Mouse (Mus musculus): ENCODE results near the gene Usp33. TPM values are rescaled to one million over a fixed set of nuclear protein-coding genes. Genes with fewer than 3 reads are reported as not detected.

The Usp33 gene
- total and polyA plus RNA-seq, 2 experiments from 2014 or later = 70.7 to 83.3 TPM

DNA sequence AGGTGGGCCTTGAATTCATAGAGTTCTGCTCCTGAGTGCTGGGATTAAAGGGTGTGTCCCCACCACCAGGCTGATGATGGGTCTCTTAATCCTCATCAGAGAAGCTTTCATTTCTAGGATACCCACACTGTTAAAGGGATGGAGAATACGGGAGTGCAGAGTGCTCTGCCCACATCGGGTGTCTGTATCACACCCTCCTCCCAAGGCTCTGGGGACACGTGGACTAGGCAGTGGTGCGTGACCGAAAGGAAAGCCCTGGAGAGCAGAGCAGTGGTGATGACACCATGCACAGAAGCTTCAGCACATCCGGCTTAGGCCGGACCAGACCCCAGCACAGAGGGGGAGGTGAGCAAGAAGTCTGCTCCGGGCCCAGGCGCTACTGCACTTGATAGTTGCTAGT lies 10.5 kb downstream of the Usp33 start:
- TF ChIP-seq CTCF (IDR thresholded peaks at IDR 0.05) = no peak
- DNase-seq (ENCODE audit: low spot score) (no peak), ATAC-seq (ENCODE audit: low FRiP score) (no peak)
- Histone ChIP-seq H3K27me3 (ENCODE audit: insufficient read depth, low read length) (no peaks in the 10 kb centered on the region), H3K9ac (replicated peaks; ENCODE audit: low read length, poor library complexity, severe bottlenecking) (no peak overlapping the region), H3K4me3 (ENCODE audit: low read depth, low read length) (no peak overlapping the region), H3K27ac (ENCODE audit: low read depth, low read length) (no peak overlapping the region), H3K9me3 (ENCODE audit: low read length) (no peaks in the 10 kb centered on the region), H3K4me2 (ENCODE audit: low read depth, low read length, poor library complexity, severe bottlenecking) (no peak overlapping the region), H3K4me1 (ENCODE audit: insufficient read depth, low read length) (no peaks in the 10 kb centered on the region), H3K36me3 (ENCODE audit: insufficient read depth, low read length) (peaks cover 26% of the 10 kb centered on the region; the same call in 1 of the 2 replicates)
- WGBS = 78% methylated on average over 9 of the region's 9 CpGs

DNA sequence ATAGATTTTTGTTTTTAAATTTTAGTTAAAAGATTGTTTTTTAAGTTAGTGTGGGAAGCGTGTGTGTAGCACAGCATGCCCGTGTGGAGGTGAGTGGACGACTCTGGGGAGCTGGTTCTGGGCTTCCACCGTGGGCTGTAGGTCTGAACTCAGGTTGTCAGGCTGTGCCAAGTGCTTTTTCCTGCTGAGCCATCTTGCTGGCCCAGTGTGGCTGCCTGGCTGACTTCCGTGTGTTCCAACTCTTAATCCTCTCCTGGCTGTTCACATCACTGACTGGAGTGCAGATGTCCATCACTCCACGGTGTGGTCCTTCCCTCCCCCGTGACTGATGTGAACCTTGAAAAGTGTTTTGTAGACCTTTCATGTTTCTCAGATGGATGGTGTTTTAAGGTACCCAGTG lies 12.9 kb downstream of the Usp33 start:
- Histone ChIP-seq H3K4me2 (ENCODE audit: low read depth, low read length, poor library complexity, severe bottlenecking) (no peak overlapping the region), H3K4me3 (ENCODE audit: low read depth, low read length) (no peak overlapping the region), H3K27me3 (ENCODE audit: insufficient read depth, low read length) (no peaks in the 10 kb centered on the region), H3K27ac (ENCODE audit: low read depth, low read length) (no peak overlapping the region), H3K9ac (replicated peaks; ENCODE audit: low read length, poor library complexity, severe bottlenecking) (no peak overlapping the region), H3K9me3 (ENCODE audit: low read length) (no peaks in the 10 kb centered on the region), H3K4me1 (ENCODE audit: insufficient read depth, low read length) (no peaks in the 10 kb centered on the region), H3K36me3 (ENCODE audit: insufficient read depth, low read length) (peaks cover 38% of the 10 kb centered on the region)
- WGBS = 77% methylated on average over 7 of the region's 7 CpGs
- ATAC-seq (ENCODE audit: low FRiP score) = no peak
- no peak for DNase-seq (ENCODE audit: low spot score)
- TF ChIP-seq CTCF (IDR thresholded peaks at IDR 0.05) = no peak

DNA sequence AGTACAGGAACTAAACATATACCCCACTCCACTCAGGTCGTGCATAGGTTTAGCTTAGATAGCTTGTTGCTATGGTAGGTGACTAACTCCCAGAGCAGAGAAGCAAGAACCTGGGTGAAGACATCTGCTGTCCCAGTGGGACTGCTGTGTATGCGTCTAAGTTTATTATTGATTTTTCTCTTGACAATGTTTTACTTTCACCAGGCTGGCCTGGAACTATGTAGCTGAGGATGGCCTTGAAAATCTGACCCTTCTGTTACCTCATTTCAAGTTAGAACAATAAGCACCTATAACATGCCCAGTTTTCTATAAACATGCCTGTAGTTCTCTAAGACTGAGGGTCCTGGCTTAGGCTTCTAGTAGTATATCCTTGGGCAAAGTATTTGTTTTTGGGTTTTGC lies 17.9 kb downstream of the Usp33 start:
- ATAC-seq (ENCODE audit: low FRiP score) (no peak), DNase-seq (ENCODE audit: low spot score) (no peak)
- Histone ChIP-seq H3K27ac (ENCODE audit: low read depth, low read length) (no peak overlapping the region), H3K27me3 (ENCODE audit: insufficient read depth, low read length) (no peaks in the 10 kb centered on the region), H3K4me3 (ENCODE audit: low read depth, low read length) (no peak overlapping the region), H3K9me3 (ENCODE audit: low read length) (no peaks in the 10 kb centered on the region), H3K4me1 (ENCODE audit: insufficient read depth, low read length) (no peaks in the 10 kb centered on the region), H3K4me2 (ENCODE audit: low read depth, low read length, poor library complexity, severe bottlenecking) (no peak overlapping the region), H3K9ac (replicated peaks; ENCODE audit: low read length, poor library complexity, severe bottlenecking) (no peak overlapping the region), H3K36me3 (ENCODE audit: insufficient read depth, low read length) (peaks cover 57% of the 10 kb centered on the region)
- WGBS = 90% methylated on average over 2 of the region's 2 CpGs
- TF ChIP-seq CTCF (IDR thresholded peaks at IDR 0.05) = no peak

DNA sequence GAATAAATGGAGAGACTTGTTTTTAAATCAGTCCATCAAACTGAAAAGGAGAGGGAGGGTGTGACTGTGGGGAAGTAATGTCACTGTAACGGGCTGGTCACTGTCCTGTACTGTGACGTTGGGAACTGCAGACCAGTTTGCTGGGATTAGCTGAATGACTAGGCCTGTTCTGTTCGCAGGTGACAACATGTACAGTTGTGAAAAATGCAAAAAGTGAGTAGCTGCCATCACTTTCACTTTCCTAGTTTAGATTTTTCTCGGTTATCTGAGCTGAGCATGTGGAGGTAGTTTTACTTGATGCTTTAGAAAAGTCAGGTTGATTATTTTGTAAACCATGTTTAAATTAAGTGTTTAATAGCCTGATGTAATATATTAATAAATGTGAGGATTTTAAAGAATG lies 29.8 kb downstream of the Usp33 start:
- H3K27ac ChIP-seq (ENCODE audit: low read depth, low read length) = no peak overlapping the region
- WGBS = 94% methylated on average over 4 of the region's 4 CpGs
- H3K27me3 ChIP-seq (ENCODE audit: insufficient read depth, low read length) = no peaks in the 10 kb centered on the region
- DNase-seq (ENCODE audit: low spot score) = no peak
- no peak overlapping the region for H3K4me3 ChIP-seq (ENCODE audit: low read depth, low read length)
- ATAC-seq (ENCODE audit: low FRiP score) = no peak
- no peaks in the 10 kb centered on the region for H3K4me1 ChIP-seq (ENCODE audit: insufficient read depth, low read length)
- no peaks in the 10 kb centered on the region for H3K9me3 ChIP-seq (ENCODE audit: low read length)
- H3K36me3 ChIP-seq (ENCODE audit: insufficient read depth, low read length) = peaks cover 49% of the 10 kb centered on the region
- H3K9ac ChIP-seq (replicated peaks; ENCODE audit: low read length, poor library complexity, severe bottlenecking) = no peak overlapping the region
- H3K4me2 ChIP-seq (ENCODE audit: low read depth, low read length, poor library complexity, severe bottlenecking) = no peak overlapping the region
- TF ChIP-seq CTCF (IDR thresholded peaks at IDR 0.05) = no peak

DNA sequence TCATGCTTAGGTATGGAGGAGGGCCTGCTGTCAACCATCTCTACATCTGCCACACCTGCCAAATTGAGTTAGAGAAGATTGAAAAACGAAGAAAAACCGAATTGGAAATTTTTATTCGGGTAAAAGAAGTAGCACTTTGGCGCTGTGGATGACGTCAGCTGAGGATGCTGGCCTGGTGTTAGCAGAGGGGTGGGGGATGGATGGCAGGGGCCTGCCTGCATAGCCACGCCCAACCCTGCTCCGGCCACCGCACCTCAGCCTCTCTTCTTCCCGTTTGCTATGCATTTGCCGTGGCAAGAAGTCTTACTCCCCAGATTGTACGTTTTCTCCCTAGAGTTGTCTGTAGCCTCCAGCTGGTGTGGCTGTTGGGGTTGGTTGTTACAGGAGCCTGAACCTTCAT lies 37.8 kb downstream of the Usp33 start:
- H3K4me2 ChIP-seq (ENCODE audit: low read depth, low read length, poor library complexity, severe bottlenecking) = no peak overlapping the region
- 73% methylated on average over 11 of the region's 11 CpGs for WGBS
- no peaks in the 10 kb centered on the region for H3K9me3 ChIP-seq (ENCODE audit: low read length)
- ATAC-seq (ENCODE audit: low FRiP score) (no peak), DNase-seq (ENCODE audit: low spot score) (no peak)
- H3K27me3 ChIP-seq (ENCODE audit: insufficient read depth, low read length) = no peaks in the 10 kb centered on the region
- no peaks in the 10 kb centered on the region for H3K4me1 ChIP-seq (ENCODE audit: insufficient read depth, low read length)
- H3K36me3 ChIP-seq (ENCODE audit: insufficient read depth, low read length) = peaks cover 44% of the 10 kb centered on the region
- no peak overlapping the region for H3K9ac ChIP-seq (replicated peaks; ENCODE audit: low read length, poor library complexity, severe bottlenecking)
- no peak overlapping the region for H3K4me3 ChIP-seq (ENCODE audit: low read depth, low read length)
- TF ChIP-seq CTCF (IDR thresholded peaks at IDR 0.05) = no peak
- no peak overlapping the region for H3K27ac ChIP-seq (ENCODE audit: low read depth, low read length)

DNA sequence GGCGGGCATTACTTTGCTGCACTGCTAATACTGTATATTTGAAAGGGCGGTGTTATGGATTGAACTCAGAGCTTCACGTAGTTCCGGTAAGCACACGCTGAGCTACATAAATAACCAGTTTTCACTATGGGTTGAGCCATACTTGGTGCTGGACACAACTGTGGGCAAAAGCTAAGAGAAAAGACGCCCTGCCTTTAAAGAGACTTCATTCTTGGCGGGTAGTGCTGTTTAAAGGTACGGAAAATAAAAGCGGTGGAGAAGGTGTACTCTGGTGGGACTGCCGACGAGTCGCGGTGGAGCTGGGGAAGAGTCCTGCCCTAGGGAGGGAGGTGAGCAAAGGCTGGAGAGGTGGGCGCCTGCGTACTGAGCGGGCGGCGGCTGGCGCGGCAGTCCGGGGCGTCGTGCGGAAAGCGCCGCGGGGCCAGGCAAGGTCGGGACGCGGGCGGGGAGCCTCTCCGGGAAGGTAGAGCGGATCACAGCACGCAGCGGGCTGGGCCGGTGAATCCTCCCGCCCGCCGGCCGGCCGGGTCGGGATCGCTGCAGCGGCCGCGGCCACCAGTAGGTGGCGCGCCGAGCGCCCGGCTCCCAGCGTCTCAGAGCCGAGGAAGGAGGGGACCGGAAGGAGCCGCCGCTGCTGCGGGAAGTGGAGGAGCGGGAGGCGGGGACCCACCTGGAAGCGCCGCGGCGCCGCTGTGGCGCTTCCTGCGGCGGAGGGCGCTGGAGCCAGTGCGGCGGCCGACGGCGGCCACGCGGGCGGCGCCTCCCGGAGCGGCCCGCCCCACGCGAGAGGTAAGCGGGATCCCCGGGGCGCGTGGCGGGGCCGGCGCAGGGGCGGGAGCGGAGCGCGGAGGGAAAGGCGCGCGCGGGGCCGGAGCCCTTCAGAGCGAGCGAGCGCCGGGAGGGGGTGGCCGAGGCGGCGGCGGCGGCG lies 49.3 kb downstream of the Usp33 start, which contains the start of gene Zzz3:
TSS of gene Zzz3 (plus strand) at position 124 of the 928 bp plus-strand sequence.
- Histone ChIP-seq H3K4me3 (ENCODE audit: low read depth, low read length) (peak within 1 kb of the TSS; percentile 79), H3K27ac (ENCODE audit: low read depth, low read length) (peak within 1 kb of the TSS; percentile 94), H3K36me3 (ENCODE audit: insufficient read depth, low read length) (no peaks in the 10 kb centered on the region), H3K27me3 (ENCODE audit: insufficient read depth, low read length) (no peaks in the 10 kb centered on the region), H3K4me2 (ENCODE audit: low read depth, low read length, poor library complexity, severe bottlenecking) (peak within 1 kb of the TSS; percentile 69), H3K4me1 (ENCODE audit: insufficient read depth, low read length) (peaks cover 7% of the 10 kb centered on the region; the same call in 1 of the 2 replicates), H3K9ac (replicated peaks; ENCODE audit: low read length, poor library complexity, severe bottlenecking) (peak within 1 kb of the TSS; percentile 92), H3K9me3 (ENCODE audit: low read length) (no peaks in the 10 kb centered on the region)
- DNase-seq (ENCODE audit: low spot score) (peak; percentile 94), ATAC-seq (ENCODE audit: low FRiP score) (peak; percentile 93)
- WGBS = under 1% methylated on average over 48 of the region's 108 CpGs
- TF ChIP-seq CTCF (IDR thresholded peaks at IDR 0.05) = peak; percentile 81
